Mouse (Mus musculus): ENCODE measurements around the gene Sdad1. TPM values are rescaled to one million over a fixed set of nuclear protein-coding genes. Genes with fewer than 3 reads are reported as not detected.

The Sdad1 gene
- polyA plus RNA-seq, 1 experiment from 2014 or later, result 29.0 TPM

GRCm38 (mm10) chr5:92331635-92332338 lies 21.5 kb upstream of the Sdad1 start, which contains the start of gene Art3:
Gene Art3 (plus strand): TSS chr5:92331827.
- H3K9ac ChIP-seq, result no peak within 1 kb of the TSS
- H3K27ac ChIP-seq (ENCODE audit: poor library complexity, severe bottlenecking), result peak within 1 kb of the TSS; percentile 68
- ATAC-seq (ENCODE audit: insufficient number of reproducible peaks, low FRiP score), result no peak
- H3K36me3 ChIP-seq, result no peaks in the 10 kb centered on the region
- H3K9me3 ChIP-seq (replicated peaks), result no peaks in the 10 kb centered on the region
- H3K27me3 ChIP-seq (replicated peaks), result no peaks in the 10 kb centered on the region
- no peak within 1 kb of the TSS for H3K4me3 ChIP-seq
- H3K4me1 ChIP-seq (replicated peaks), result peaks cover 7% of the 10 kb centered on the region
- H3K4me2 ChIP-seq, result peak within 1 kb of the TSS; percentile 37
- 87% methylated on average over 17 of the region's 17 CpGs for WGBS

GRCm38 (mm10) chr5:92331122-92331521 lies 20.8 kb upstream of the Sdad1 start:
- no peak overlapping the region for H3K4me2 ChIP-seq
- no peaks in the 10 kb centered on the region for H3K27me3 ChIP-seq (replicated peaks)
- H3K4me1 ChIP-seq (replicated peaks), result peaks cover 7% of the 10 kb centered on the region
- no peaks in the 10 kb centered on the region for H3K36me3 ChIP-seq
- ATAC-seq (ENCODE audit: insufficient number of reproducible peaks, low FRiP score), result no peak
- no peak overlapping the region for H3K9ac ChIP-seq
- no peak overlapping the region for H3K4me3 ChIP-seq
- WGBS, result 89% methylated on average over 12 of the region's 12 CpGs
- H3K9me3 ChIP-seq (replicated peaks), result no peaks in the 10 kb centered on the region
- no peak overlapping the region for H3K27ac ChIP-seq (ENCODE audit: poor library complexity, severe bottlenecking)

GRCm38 (mm10) chr5:92327929-92328328 lies 17.6 kb upstream of the Sdad1 start, which contains the start of gene Cxcl9:
Gene Cxcl9 (minus strand): TSS chr5:92328079.
- no peak for ATAC-seq (ENCODE audit: insufficient number of reproducible peaks, low FRiP score)
- peaks cover 3% of the 10 kb centered on the region; the same call in 1 of the 2 replicates for H3K27me3 ChIP-seq (replicated peaks)
- H3K4me1 ChIP-seq (replicated peaks), result peaks cover 7% of the 10 kb centered on the region
- no peaks in the 10 kb centered on the region for H3K36me3 ChIP-seq
- WGBS, result 76% methylated on average over 7 of the region's 7 CpGs
- H3K9me3 ChIP-seq (replicated peaks), result no peaks in the 10 kb centered on the region
- no peak within 1 kb of the TSS for H3K4me2 ChIP-seq
- no peak within 1 kb of the TSS for H3K4me3 ChIP-seq
- no peak within 1 kb of the TSS for H3K27ac ChIP-seq (ENCODE audit: poor library complexity, severe bottlenecking)
- H3K9ac ChIP-seq, result no peak within 1 kb of the TSS

GRCm38 (mm10) chr5:92327367-92327766 lies 17.1 kb upstream of the Sdad1 start:
- H3K4me2 ChIP-seq, result no peak overlapping the region
- H3K9me3 ChIP-seq (replicated peaks), result no peaks in the 10 kb centered on the region
- H3K36me3 ChIP-seq, result no peaks in the 10 kb centered on the region
- H3K27ac ChIP-seq (ENCODE audit: poor library complexity, severe bottlenecking), result no peak overlapping the region
- no peak overlapping the region for H3K9ac ChIP-seq
- no peak overlapping the region for H3K4me3 ChIP-seq
- no peak for ATAC-seq (ENCODE audit: insufficient number of reproducible peaks, low FRiP score)
- H3K4me1 ChIP-seq (replicated peaks), result peaks cover 7% of the 10 kb centered on the region
- peaks cover 3% of the 10 kb centered on the region; the same call in 1 of the 2 replicates for H3K27me3 ChIP-seq (replicated peaks)
- WGBS, result 73% methylated on average over 6 of the region's 6 CpGs

- peaks cover 4% of the 10 kb centered on the region; the same call in 1 of the 2 replicates for H3K4me1 ChIP-seq (replicated peaks)
- H3K9me3 ChIP-seq (replicated peaks), result no peaks in the 10 kb centered on the region
- H3K27me3 ChIP-seq (replicated peaks), result peaks cover 3% of the 10 kb centered on the region; the same call in 1 of the 2 replicates
- 52% methylated on average over 5 of the region's 5 CpGs for WGBS
- no peak overlapping the region for H3K27ac ChIP-seq (ENCODE audit: poor library complexity, severe bottlenecking)
- H3K9ac ChIP-seq, result no peak overlapping the region
- H3K4me3 ChIP-seq, result no peak overlapping the region
- no peaks in the 10 kb centered on the region for H3K36me3 ChIP-seq
- no peak for ATAC-seq (ENCODE audit: insufficient number of reproducible peaks, low FRiP score)
- no peak overlapping the region for H3K4me2 ChIP-seq
Measured at GRCm38 (mm10) chr5:92323264-92323663, 13.0 kb upstream of the Sdad1 start.

- 77% methylated on average over 4 of the region's 4 CpGs for WGBS
- no peaks in the 10 kb centered on the region for H3K9me3 ChIP-seq (replicated peaks)
- no peak for ATAC-seq (ENCODE audit: insufficient number of reproducible peaks, low FRiP score)
- H3K9ac ChIP-seq, result no peak overlapping the region
- no peak overlapping the region for H3K27ac ChIP-seq (ENCODE audit: poor library complexity, severe bottlenecking)
- peaks cover 3% of the 10 kb centered on the region; the same call in 1 of the 2 replicates for H3K27me3 ChIP-seq (replicated peaks)
- no peak overlapping the region for H3K4me3 ChIP-seq
- H3K4me1 ChIP-seq (replicated peaks), result peaks cover 4% of the 10 kb centered on the region; the same call in 1 of the 2 replicates
- no peaks in the 10 kb centered on the region for H3K36me3 ChIP-seq
- no peak overlapping the region for H3K4me2 ChIP-seq
Measured at GRCm38 (mm10) chr5:92322612-92323011, 12.3 kb upstream of the Sdad1 start.

- Histone ChIP-seq H3K4me1 (replicated peaks) (peaks cover 4% of the 10 kb centered on the region; the same call in 1 of the 2 replicates), H3K27ac (ENCODE audit: poor library complexity, severe bottlenecking) (no peak overlapping the region), H3K9ac (no peak overlapping the region), H3K4me3 (no peak overlapping the region), H3K9me3 (replicated peaks) (no peaks in the 10 kb centered on the region), H3K36me3 (no peaks in the 10 kb centered on the region), H3K27me3 (replicated peaks) (peaks cover 3% of the 10 kb centered on the region; the same call in 1 of the 2 replicates), H3K4me2 (no peak overlapping the region)
- ATAC-seq (ENCODE audit: insufficient number of reproducible peaks, low FRiP score), result no peak
- WGBS, result 48% methylated on average over 8 of the region's 8 CpGs
Measured at GRCm38 (mm10) chr5:92321631-92322400, 11.5 kb upstream of the Sdad1 start.

GRCm38 (mm10) chr5:92318596-92318995 lies 8.3 kb upstream of the Sdad1 start:
- WGBS, result 87% methylated on average over 14 of the region's 14 CpGs
- no peaks in the 10 kb centered on the region for H3K27me3 ChIP-seq (replicated peaks)
- H3K9me3 ChIP-seq (replicated peaks), result no peaks in the 10 kb centered on the region
- no peak overlapping the region for H3K4me2 ChIP-seq
- ATAC-seq (ENCODE audit: insufficient number of reproducible peaks, low FRiP score), result no peak
- no peak overlapping the region for H3K27ac ChIP-seq (ENCODE audit: poor library complexity, severe bottlenecking)
- no peak overlapping the region for H3K9ac ChIP-seq
- H3K4me1 ChIP-seq (replicated peaks), result peaks cover 4% of the 10 kb centered on the region; the same call in 1 of the 2 replicates
- no peak overlapping the region for H3K4me3 ChIP-seq
- no peaks in the 10 kb centered on the region for H3K36me3 ChIP-seq

GRCm38 (mm10) chr5:92318119-92318518 lies 7.8 kb upstream of the Sdad1 start:
- Histone ChIP-seq H3K4me3 (no peak overlapping the region), H3K9ac (no peak overlapping the region), H3K36me3 (no peaks in the 10 kb centered on the region), H3K4me2 (no peak overlapping the region), H3K27ac (ENCODE audit: poor library complexity, severe bottlenecking) (no peak overlapping the region), H3K9me3 (replicated peaks) (no peaks in the 10 kb centered on the region), H3K27me3 (replicated peaks) (no peaks in the 10 kb centered on the region), H3K4me1 (replicated peaks) (peaks cover 4% of the 10 kb centered on the region; the same call in 1 of the 2 replicates)
- ATAC-seq (ENCODE audit: insufficient number of reproducible peaks, low FRiP score), result no peak
- 77% methylated on average over 7 of the region's 7 CpGs for WGBS

GRCm38 (mm10) chr5:92313776-92314175 lies 3.5 kb upstream of the Sdad1 start:
- H3K9me3 ChIP-seq (replicated peaks), result no peaks in the 10 kb centered on the region
- H3K27me3 ChIP-seq (replicated peaks), result no peaks in the 10 kb centered on the region
- H3K4me1 ChIP-seq (replicated peaks), result peaks cover 5% of the 10 kb centered on the region
- 45% methylated on average over 7 of the region's 7 CpGs for WGBS
- no peak overlapping the region for H3K27ac ChIP-seq (ENCODE audit: poor library complexity, severe bottlenecking)
- H3K4me2 ChIP-seq, result no peak overlapping the region
- no peak overlapping the region for H3K4me3 ChIP-seq
- no peaks in the 10 kb centered on the region for H3K36me3 ChIP-seq
- no peak overlapping the region for H3K9ac ChIP-seq
- no peak for ATAC-seq (ENCODE audit: insufficient number of reproducible peaks, low FRiP score)

GRCm38 (mm10) chr5:92312046-92312715 lies 1.9 kb upstream of the Sdad1 start:
- Histone ChIP-seq H3K9ac (no peak overlapping the region), H3K36me3 (no peaks in the 10 kb centered on the region), H3K4me2 (no peak overlapping the region), H3K4me1 (replicated peaks) (peaks cover 10% of the 10 kb centered on the region), H3K27ac (ENCODE audit: poor library complexity, severe bottlenecking) (no peak overlapping the region), H3K4me3 (no peak overlapping the region), H3K27me3 (replicated peaks) (no peaks in the 10 kb centered on the region), H3K9me3 (replicated peaks) (no peaks in the 10 kb centered on the region)
- WGBS, result 12% methylated on average over 13 of the region's 13 CpGs
- ATAC-seq (ENCODE audit: insufficient number of reproducible peaks, low FRiP score), result no peak
